In genomic region chr19:53258740-53259506, GRCm38 (mm10) we compare ENCODE assay signal across 15 mouse cellular contexts. TPM values are rescaled to one million over a fixed set of nuclear protein-coding genes. Genes with fewer than 3 reads are reported as not detected.
A peak's percentile ranks its signal among the peaks of the same experiment; 100 is the strongest.
DNase-seq lines count a peak whose midpoint lies in the region; ATAC-seq and TF ChIP-seq lines count a peak whose summit lies in the region.
"Had no signal": no experiment of that assay in that cellular context is flagged by ENCODE, and none has a peak within 500 bp of the region (broad histone marks: within the 10 kb centered on the region; RNA-seq: fewer than 3 reads in every experiment).

No protein-coding gene starts in this region.

- no peak overlapping the region for H3K27ac ChIP-seq in hindbrain, embryonic 14.5 days
- no peak overlapping the region for H3K27ac ChIP-seq in hindbrain, embryonic 12.5 days
- peak overlapping the region; percentile 10; the same call in 1 of the 2 replicates for H3K27ac ChIP-seq in spleen, adult 2 months (ENCODE audit: insufficient read depth, low read length)
- H3K27ac ChIP-seq: gastrocnemius, adult 2 months; limb, embryonic 12.5 days; neural tube, embryonic 15.5 days had no signal

- no peak overlapping the region for H3K4me2 ChIP-seq in hindbrain, embryonic 14.5 days (replicated peaks)
- no peak overlapping the region for H3K4me2 ChIP-seq in hindbrain, embryonic 12.5 days (replicated peaks)
- H3K4me2 ChIP-seq: limb, embryonic 12.5 days; neural tube, embryonic 15.5 days had no signal

- H3K36me3 ChIP-seq in hindbrain, embryonic 14.5 days (replicated peaks; ENCODE audit: control insufficient read depth, insufficient read depth), result no peaks in the 10 kb centered on the region
- H3K36me3 ChIP-seq in hindbrain, embryonic 12.5 days, result no peaks in the 10 kb centered on the region
- no peaks in the 10 kb centered on the region for H3K36me3 ChIP-seq in spleen, adult 2 months (ENCODE audit: control insufficient read depth, insufficient read depth, low read length)
- H3K36me3 ChIP-seq: limb, embryonic 12.5 days; neural tube, embryonic 15.5 days had no signal

- no peak overlapping the region for H3K9ac ChIP-seq in hindbrain, embryonic 14.5 days
- H3K9ac ChIP-seq in hindbrain, embryonic 12.5 days, result no peak overlapping the region
- H3K9ac ChIP-seq: limb, embryonic 12.5 days; neural tube, embryonic 15.5 days had no signal

- H3K9me3 ChIP-seq in hindbrain, embryonic 14.5 days (ENCODE audit: control insufficient read depth, low read length), result no peaks in the 10 kb centered on the region
- H3K9me3 ChIP-seq in hindbrain, embryonic 12.5 days (replicated peaks), result 0 out of 2 replicates have a peak, but pooled peaks cover 3% of the 10 kb centered on the region
- H3K9me3 ChIP-seq: neural tube, embryonic 15.5 days had no signal

- peak; percentile 26 for DNase-seq in cerebellum, adult 9-11 months
- DNase-seq in cerebellum, postnatal 10 days, result no peak
- DNase-seq in hindbrain, embryonic 14.5 days (ENCODE audit: low spot score), result no peak
- no peak for DNase-seq in spleen, adult 2 months (ENCODE audit: low read depth in 1 of 2, low spot score in 2 of 2)
- no peak for DNase-seq in spleen, postnatal 36 days (ENCODE audit: low spot score in 2 of 2)
- DNase-seq in right cerebral cortex, postnatal 10 days (ENCODE audit: low spot score in 2 of 2), result no peak
- DNase-seq in retina, postnatal 1 day, result no peak
- DNase-seq: adrenal gland, postnatal 14 days; gastrocnemius, adult 2 months; layer of hippocampus, postnatal 36 days; lung, postnatal 36 days; right cerebral cortex, adult 18-20 months had no signal

- no peaks in the 10 kb centered on the region for H3K27me3 ChIP-seq in hindbrain, embryonic 14.5 days (ENCODE audit: control insufficient read depth, insufficient read depth, low read length)
- H3K27me3 ChIP-seq in hindbrain, embryonic 12.5 days, result no peaks in the 10 kb centered on the region
- no peaks in the 10 kb centered on the region for H3K27me3 ChIP-seq in spleen, adult 2 months (ENCODE audit: control insufficient read depth, insufficient read depth, low read length)
- H3K27me3 ChIP-seq: limb, embryonic 12.5 days; neural tube, embryonic 15.5 days had no signal

- ATAC-seq in hindbrain, embryonic 14.5 days (ENCODE audit: low FRiP score), result 0 out of 2 replicates have a peak, but pooled peaks have one; percentile 19
- no peak for ATAC-seq in hindbrain, embryonic 12.5 days (ENCODE audit: low FRiP score)

- no peak for TF ChIP-seq POLR2A in spleen, adult 2 months (IDR thresholded peaks at IDR 0.05; ENCODE audit: low read depth, low read length)

- no peaks in the 10 kb centered on the region for H3K4me1 ChIP-seq in hindbrain, embryonic 14.5 days (replicated peaks; ENCODE audit: control insufficient read depth, insufficient read depth, low read length)
- H3K4me1 ChIP-seq in hindbrain, embryonic 12.5 days, result peaks cover 4% of the 10 kb centered on the region; the same call in 1 of the 2 replicates
- no peaks in the 10 kb centered on the region; the same call in 1 of the 2 replicates for H3K4me1 ChIP-seq in spleen, adult 2 months (ENCODE audit: control insufficient read depth, insufficient read depth, insufficient read length)

- 88% methylated on average over 13 of the region's 13 CpGs for WGBS in hindbrain, embryonic 14.5 days
- 86% methylated on average over 13 of the region's 13 CpGs for WGBS in hindbrain, embryonic 12.5 days
- WGBS in spleen, adult 2 months, result 77% methylated on average over 13 of the region's 13 CpGs

- TF ChIP-seq CTCF in spleen, adult 2 months (IDR thresholded peaks at IDR 0.05; ENCODE audit: extremely low read depth, insufficient read depth, insufficient read length, insufficient replicate concordance), result no peak

- H3K4me3 ChIP-seq in hindbrain, embryonic 14.5 days (replicated peaks; ENCODE audit: low read length), result no peak overlapping the region
- H3K4me3 ChIP-seq in hindbrain, embryonic 12.5 days, result no peak overlapping the region
- H3K4me3 ChIP-seq in spleen, adult 2 months (ENCODE audit: extremely low read depth, insufficient read depth, insufficient read length), result no peak overlapping the region
- H3K4me3 ChIP-seq: gastrocnemius, adult 2 months; limb, embryonic 12.5 days; neural tube, embryonic 15.5 days had no signal

RNA-seq across cellular contexts. Expression of gene Mxi1, which starts 51.4 kb away (rescaled TPM):
- 50.4 and 51.1 TPM in 2 replicates for polyA plus RNA-seq in hindbrain, embryonic 14.5 days (2014; fragmentation: Nextera tagmentation; extraction: Ambion mirVana)
- polyA plus RNA-seq in hindbrain, embryonic 12.5 days (2016; fragmentation: Nextera tagmentation; extraction: Ambion mirVana), result 76.2 and 78.4 TPM in 2 replicates
- 10.9 and 12.7 TPM in 2 replicates for polyA plus RNA-seq in spleen, adult 2 months (2012; rRNA removed)
